Mouse (Mus musculus): Measurements from ENCODE around the gene Ly6g6e. TPM values are rescaled to one million over a fixed set of nuclear protein-coding genes. Genes with fewer than 3 reads are reported as not detected.

Gene Ly6g6e
- polyA plus RNA-seq, 1 experiment, result 5.3 TPM

GRCm38 (mm10) chr17:35034896-35035295 is 41.8 kb upstream of the Ly6g6e start:
- DNase-seq, result no peak
- no peak overlapping the region for H3K4me3 ChIP-seq (replicated peaks; ENCODE audit: insufficient read depth, low read depth, low read length)
- H3K27ac ChIP-seq (ENCODE audit: insufficient read depth, low read length), result no peak overlapping the region
- TF ChIP-seq POLR2A (IDR thresholded peaks at IDR 0.05; ENCODE audit: borderline replicate concordance, insufficient read depth, low read length) (no peak), CTCF (IDR thresholded peaks at IDR 0.05; ENCODE audit: borderline replicate concordance, insufficient read depth, low read depth, low read length) (no peak)
- no peaks in the 10 kb centered on the region for H3K4me1 ChIP-seq (ENCODE audit: control insufficient read depth, insufficient read depth, low read length)
- 85% methylated on average over 6 of the region's 6 CpGs for WGBS
- no peaks in the 10 kb centered on the region for H3K27me3 ChIP-seq (ENCODE audit: control insufficient read depth, insufficient read depth, low read length)

- Histone ChIP-seq H3K4me1 (ENCODE audit: control insufficient read depth, insufficient read depth, low read length) (no peaks in the 10 kb centered on the region), H3K27me3 (ENCODE audit: control insufficient read depth, insufficient read depth, low read length) (no peaks in the 10 kb centered on the region), H3K4me3 (replicated peaks; ENCODE audit: insufficient read depth, low read depth, low read length) (no peak overlapping the region), H3K27ac (ENCODE audit: insufficient read depth, low read length) (no peak overlapping the region)
- no peak for DNase-seq
- 81% methylated on average over 11 of the region's 11 CpGs for WGBS
- no peak for TF ChIP-seq CTCF (IDR thresholded peaks at IDR 0.05; ENCODE audit: borderline replicate concordance, insufficient read depth, low read depth, low read length)
These were observed 37.4 kb upstream of the Ly6g6e start for GRCm38 (mm10) chr17:35039121-35039873.

GRCm38 (mm10) chr17:35043794-35044193 is 32.9 kb upstream of the Ly6g6e start:
- no peak overlapping the region for H3K4me3 ChIP-seq (replicated peaks; ENCODE audit: insufficient read depth, low read depth, low read length)
- no peaks in the 10 kb centered on the region for H3K4me1 ChIP-seq (ENCODE audit: control insufficient read depth, insufficient read depth, low read length)
- H3K27me3 ChIP-seq (ENCODE audit: control insufficient read depth, insufficient read depth, low read length), result no peaks in the 10 kb centered on the region
- H3K27ac ChIP-seq (ENCODE audit: insufficient read depth, low read length), result no peak overlapping the region
- WGBS, result 91% methylated on average over 4 of the region's 4 CpGs
- TF ChIP-seq POLR2A (IDR thresholded peaks at IDR 0.05; ENCODE audit: borderline replicate concordance, insufficient read depth, low read length) (no peak), CTCF (IDR thresholded peaks at IDR 0.05; ENCODE audit: borderline replicate concordance, insufficient read depth, low read depth, low read length) (no peak)
- no peak for DNase-seq

GRCm38 (mm10) chr17:35044904-35045806 is 31.5 kb upstream of the Ly6g6e start:
- 82% methylated on average over 7 of the region's 7 CpGs for WGBS
- no peak overlapping the region for H3K4me3 ChIP-seq (replicated peaks; ENCODE audit: insufficient read depth, low read depth, low read length)
- H3K4me1 ChIP-seq (ENCODE audit: control insufficient read depth, insufficient read depth, low read length), result peaks cover 4% of the 10 kb centered on the region; the same call in 1 of the 2 replicates
- no peaks in the 10 kb centered on the region for H3K27me3 ChIP-seq (ENCODE audit: control insufficient read depth, insufficient read depth, low read length)
- no peak for DNase-seq
- no peak for TF ChIP-seq POLR2A (IDR thresholded peaks at IDR 0.05; ENCODE audit: borderline replicate concordance, insufficient read depth, low read length)
- no peak for TF ChIP-seq CTCF (IDR thresholded peaks at IDR 0.05; ENCODE audit: borderline replicate concordance, insufficient read depth, low read depth, low read length)
- no peak overlapping the region for H3K27ac ChIP-seq (ENCODE audit: insufficient read depth, low read length)

GRCm38 (mm10) chr17:35045807-35046680 is 30.7 kb upstream of the Ly6g6e start:
- 4% methylated on average over 48 of the region's 48 CpGs for WGBS
- no peak for TF ChIP-seq CTCF (IDR thresholded peaks at IDR 0.05; ENCODE audit: borderline replicate concordance, insufficient read depth, low read depth, low read length)
- no peak for TF ChIP-seq POLR2A (IDR thresholded peaks at IDR 0.05; ENCODE audit: borderline replicate concordance, insufficient read depth, low read length)

GRCm38 (mm10) chr17:35046681-35047455 is 29.8 kb upstream of the Ly6g6e start, which contains the start of gene Msh5:
Gene Msh5 (minus strand): TSS chr17:35046745.
- WGBS, result 3% methylated on average over 33 of the region's 33 CpGs

More at GRCm38 (mm10) chr17:35045807-35046680, 30.7 kb upstream of the Ly6g6e start:
- no peak overlapping the region for H3K27ac ChIP-seq (ENCODE audit: insufficient read depth, low read length)
- H3K4me3 ChIP-seq (replicated peaks; ENCODE audit: insufficient read depth, low read depth, low read length), result peak overlapping the region; percentile 62
- H3K4me1 ChIP-seq (ENCODE audit: control insufficient read depth, insufficient read depth, low read length), result peaks cover 4% of the 10 kb centered on the region; the same call in 1 of the 2 replicates
- H3K27me3 ChIP-seq (ENCODE audit: control insufficient read depth, insufficient read depth, low read length), result no peaks in the 10 kb centered on the region
- no peak for DNase-seq

More at GRCm38 (mm10) chr17:35046681-35047455, 29.8 kb upstream of the Ly6g6e start, which contains the start of gene Msh5:
- Histone ChIP-seq H3K27ac (ENCODE audit: insufficient read depth, low read length) (no peak within 1 kb of the TSS), H3K4me1 (ENCODE audit: control insufficient read depth, insufficient read depth, low read length) (peaks cover 4% of the 10 kb centered on the region), H3K4me3 (replicated peaks; ENCODE audit: insufficient read depth, low read depth, low read length) (peak within 1 kb of the TSS; percentile 62), H3K27me3 (ENCODE audit: control insufficient read depth, insufficient read depth, low read length) (no peaks in the 10 kb centered on the region)
- TF ChIP-seq CTCF (IDR thresholded peaks at IDR 0.05; ENCODE audit: borderline replicate concordance, insufficient read depth, low read depth, low read length) (no peak), POLR2A (IDR thresholded peaks at IDR 0.05; ENCODE audit: borderline replicate concordance, insufficient read depth, low read length) (0 out of 2 replicates have a peak, but pooled peaks have one; percentile 19)
- peak; percentile 95 to 96 for DNase-seq

Data from cerebellum, adult 2 months (tissue).